Mouse (Mus musculus) kidney, postnatal 0 days (tissue): Measurements from ENCODE around the gene Lyrm2. TPM values are rescaled to one million over a fixed set of nuclear protein-coding genes. Genes with fewer than 3 reads are reported as not detected.
A peak's percentile ranks its signal among the peaks of the same experiment; 100 is the strongest.

Experiments used
- ATAC-seq: fragments of 200-750 bp; cut with Nextera tagmentation; replicated peaks from 2 replicates; pipeline ENCODE4 v1.8.0; 2017; ENCODE audit warnings: low read depth, moderate number of reproducible peaks, moderate TSS enrichment, moderate library complexity; ENCODE audit not compliant: low FRiP score
- DNase-seq: peaks from one replicate; pipeline ENCODE4 v3.0.0-alpha.2; 2016; ENCODE audit warnings: low spot score
- H3K27ac ChIP-seq: fragments of 300-500 bp; sonication (generic); 2 replicates; pipeline ENCODE4 v1.5.1; 2014; ENCODE audit warnings: mild to moderate bottlenecking
- H3K27me3 ChIP-seq: fragments of 300-500 bp; sonication (generic); 2 replicates; pipeline ENCODE4 v1.6.1; 2014; ENCODE audit warnings: low read length, mixed read lengths; ENCODE audit not compliant: insufficient read depth
- H3K36me3 ChIP-seq: fragments of 300-500 bp; sonication (generic); 2 replicates; pipeline ENCODE4 v1.6.1; 2014; ENCODE audit warnings: low read length, mixed read lengths; ENCODE audit not compliant: insufficient read depth
- H3K4me1 ChIP-seq: fragments of 300-500 bp; sonication (generic); replicated peaks from 2 replicates; pipeline ENCODE4 v1.6.1; 2014; ENCODE audit warnings: antibody characterized with exemption, low read length, mixed read lengths; ENCODE audit not compliant: insufficient read depth
- H3K4me2 ChIP-seq: fragments of 300-500 bp; sonication (generic); 2 replicates; pipeline ENCODE4 v1.6.1; 2014; ENCODE audit warnings: mild to moderate bottlenecking, low read length, moderate library complexity, mixed read lengths
- H3K4me3 ChIP-seq: fragments of 300-500 bp; sonication (generic); replicated peaks from 2 replicates; pipeline ENCODE4 v1.5.1; 2014; ENCODE audit warnings: low read depth, low read length
- H3K9ac ChIP-seq: fragments of 300-500 bp; sonication (generic); 2 replicates; pipeline ENCODE4 v1.6.1; 2014; ENCODE audit warnings: low read depth, low read length
- H3K9me3 ChIP-seq: fragments of 300-500 bp; sonication (generic); replicated peaks from 2 replicates; pipeline ENCODE4 v1.6.1; 2016; ENCODE audit warnings: low read length, inconsistent platforms, mixed read lengths
- CTCF ChIP-seq: IDR thresholded peaks from 2 replicates; pipeline ENCODE4 v1.5.1; 2016; ENCODE audit warnings: antibody characterized with exemption, low read depth, mild to moderate bottlenecking, moderate library complexity
- WGBS: fragments of 180-500 bp; shearing (Covaris S2); extraction: QIAGEN DNeasy Blood & Tissue Kit; methylation state at CpG from one replicate; pipeline ENCODE4 v1.1.7; 2014; 5-methylcytosine and 5-hydroxymethylcytosine counted together
- polyA plus RNA-seq: library from polyadenylated mRNA; unstranded; fragments of >200 nt; fragmentation: Nextera tagmentation; extraction: Ambion mirVana; gene quantifications from 2 replicates; pipeline ENCODE4 v1.2.1, GENCODE M21; 2015

Gene Lyrm2
- polyA plus RNA-seq, 1 experiment from 2014 or later, result 143 TPM

- ATAC-seq (no peak), DNase-seq (no peak)
- Histone ChIP-seq H3K9me3 (no peaks in the 10 kb centered on the region), H3K9ac (no peak overlapping the region), H3K4me3 (no peak overlapping the region), H3K36me3 (no peaks in the 10 kb centered on the region), H3K4me1 (no peaks in the 10 kb centered on the region), H3K27ac (no peak overlapping the region), H3K27me3 (no peaks in the 10 kb centered on the region), H3K4me2 (no peak overlapping the region)
- TF ChIP-seq CTCF, result no peak
- WGBS, result 96% methylated on average over 4 of the region's 4 CpGs
Measured at GRCm38 (mm10) chr4:32779996-32780395, 20.1 kb upstream of the Lyrm2 start.

GRCm38 (mm10) chr4:32787110-32787509 lies 12.9 kb upstream of the Lyrm2 start:
- no peaks in the 10 kb centered on the region for H3K36me3 ChIP-seq
- no peak overlapping the region for H3K27ac ChIP-seq
- no peaks in the 10 kb centered on the region for H3K4me1 ChIP-seq
- no peak overlapping the region for H3K4me3 ChIP-seq
- no peaks in the 10 kb centered on the region for H3K27me3 ChIP-seq
- DNase-seq (no peak), ATAC-seq (no peak)
- WGBS, result 88% methylated on average over 1 of the region's 1 CpGs
- no peak overlapping the region for H3K4me2 ChIP-seq
- no peaks in the 10 kb centered on the region for H3K9me3 ChIP-seq
- no peak for TF ChIP-seq CTCF
- H3K9ac ChIP-seq, result no peak overlapping the region

- Histone ChIP-seq H3K4me1 (no peaks in the 10 kb centered on the region), H3K4me2 (no peak overlapping the region), H3K27me3 (no peaks in the 10 kb centered on the region), H3K9ac (no peak overlapping the region), H3K4me3 (no peak overlapping the region), H3K36me3 (no peaks in the 10 kb centered on the region), H3K9me3 (no peaks in the 10 kb centered on the region), H3K27ac (no peak overlapping the region)
- ATAC-seq (no peak), DNase-seq (no peak)
- 86% methylated on average over 4 of the region's 4 CpGs for WGBS
- no peak for TF ChIP-seq CTCF
Measured at GRCm38 (mm10) chr4:32789020-32789419, 11.0 kb upstream of the Lyrm2 start.

GRCm38 (mm10) chr4:32798976-32799375 lies 1.1 kb upstream of the Lyrm2 start:
- no peak for TF ChIP-seq CTCF

GRCm38 (mm10) chr4:32800577-32801170 lies 621 bp downstream of the Lyrm2 start:
- WGBS, result 7% methylated on average over 9 of the region's 9 CpGs
- H3K9ac ChIP-seq, result peak overlapping the region; percentile 87

More at GRCm38 (mm10) chr4:32798976-32799375, 1.1 kb upstream of the Lyrm2 start:
- H3K27ac ChIP-seq, result no peak overlapping the region
- no peaks in the 10 kb centered on the region for H3K9me3 ChIP-seq
- no peak overlapping the region for H3K4me2 ChIP-seq
- ATAC-seq (no peak), DNase-seq (no peak)
- H3K9ac ChIP-seq, result no peak overlapping the region
- H3K27me3 ChIP-seq, result no peaks in the 10 kb centered on the region
- no peaks in the 10 kb centered on the region for H3K36me3 ChIP-seq
- H3K4me3 ChIP-seq, result no peak overlapping the region
- H3K4me1 ChIP-seq, result 0 out of 2 replicates have a peak, but pooled peaks cover 4% of the 10 kb centered on the region
- WGBS, result 84% methylated on average over 4 of the region's 4 CpGs

GRCm38 (mm10) chr4:32817478-32817877 lies 17.4 kb downstream of the Lyrm2 start:
- DNase-seq, result no peak
- Histone ChIP-seq H3K36me3 (no peaks in the 10 kb centered on the region), H3K4me3 (no peak overlapping the region), H3K9ac (no peak overlapping the region), H3K4me1 (no peaks in the 10 kb centered on the region), H3K27me3 (no peaks in the 10 kb centered on the region), H3K4me2 (no peak overlapping the region), H3K27ac (no peak overlapping the region), H3K9me3 (no peaks in the 10 kb centered on the region)
- ATAC-seq, result no peak
- TF ChIP-seq CTCF, result no peak
- 76% methylated on average over 5 of the region's 5 CpGs for WGBS

More at GRCm38 (mm10) chr4:32800577-32801170, 621 bp downstream of the Lyrm2 start:
- peak overlapping the region; percentile 71 for H3K4me2 ChIP-seq
- TF ChIP-seq CTCF, result no peak
- H3K36me3 ChIP-seq, result no peaks in the 10 kb centered on the region
- H3K9me3 ChIP-seq, result no peaks in the 10 kb centered on the region
- ATAC-seq (peak; percentile 26; the same call in 1 of the 2 replicates), DNase-seq (no peak)
- peak overlapping the region; percentile 84 for H3K4me3 ChIP-seq
- H3K27ac ChIP-seq, result peak overlapping the region; percentile 99
- H3K4me1 ChIP-seq, result 0 out of 2 replicates have a peak, but pooled peaks cover 4% of the 10 kb centered on the region
- H3K27me3 ChIP-seq, result no peaks in the 10 kb centered on the region

GRCm38 (mm10) chr4:32820676-32821075 lies 20.6 kb downstream of the Lyrm2 start:
- H3K9me3 ChIP-seq, result no peaks in the 10 kb centered on the region
- H3K4me2 ChIP-seq, result no peak overlapping the region
- no peak for ATAC-seq
- no peak for DNase-seq
- H3K27ac ChIP-seq, result no peak overlapping the region
- H3K4me1 ChIP-seq, result no peaks in the 10 kb centered on the region
- H3K4me3 ChIP-seq, result no peak overlapping the region
- H3K9ac ChIP-seq, result no peak overlapping the region
- H3K27me3 ChIP-seq, result no peaks in the 10 kb centered on the region
- WGBS, result 90% methylated on average over 3 of the region's 3 CpGs
- no peak for TF ChIP-seq CTCF
- H3K36me3 ChIP-seq, result no peaks in the 10 kb centered on the region
